Mouse (Mus musculus): ENCODE data around the gene Gp5. TPM values are rescaled to one million over a fixed set of nuclear protein-coding genes. Genes with fewer than 3 reads are reported as not detected.

Gene Gp5
- polyA plus RNA-seq, 1 experiment: 0.50 TPM

DNA sequence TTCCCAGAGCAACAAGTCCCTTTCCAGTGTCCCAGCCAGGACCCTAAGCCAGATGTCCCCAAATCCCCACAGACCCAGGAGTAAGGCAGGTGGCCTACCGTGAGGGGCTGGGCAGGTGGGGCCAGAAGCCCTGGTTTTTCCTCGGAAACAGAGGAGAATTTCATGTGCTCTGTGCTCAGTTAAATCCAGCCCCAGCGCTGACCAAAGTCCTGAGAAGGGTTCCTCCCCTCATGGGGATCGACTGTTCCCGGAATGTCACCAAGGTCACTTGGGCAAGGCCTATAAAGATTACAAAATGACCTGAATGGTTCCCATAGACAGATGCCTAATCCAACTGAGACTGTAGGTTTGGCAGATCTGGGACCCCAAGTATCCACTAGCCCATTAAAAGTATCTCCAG is 43.2 kb downstream of the Gp5 start, which contains the start of gene Cpn2:
TSS of gene Cpn2 (minus strand) at position 141 of the 400 bp plus-strand sequence.
- no peak within 1 kb of the TSS for H3K4me3 ChIP-seq
- H3ac ChIP-seq (ENCODE audit: control insufficient read depth, insufficient read length): no peak within 1 kb of the TSS
- H3K36me3 ChIP-seq (ENCODE audit: control insufficient read depth, insufficient read depth): no peaks in the 10 kb centered on the region
- no peaks in the 10 kb centered on the region for H3K79me2 ChIP-seq (ENCODE audit: control insufficient read depth, insufficient read depth)
- H3K4me2 ChIP-seq (ENCODE audit: low read depth): no peak within 1 kb of the TSS
- no peaks in the 10 kb centered on the region for H3K27me3 ChIP-seq (ENCODE audit: control insufficient read depth, insufficient read depth, insufficient read length)
- TF ChIP-seq TCF12 (IDR thresholded peaks at IDR 0.05; ENCODE audit: insufficient read depth, poor library complexity, severe bottlenecking) (no peak), POLR2A (IDR thresholded peaks at IDR 0.05; ENCODE audit: insufficient read length, low read depth) (no peak), E2F4 (IDR thresholded peaks at IDR 0.05; ENCODE audit: insufficient read depth) (no peak), SRF (IDR thresholded peaks at IDR 0.05; ENCODE audit: control insufficient read depth, insufficient read length, low read depth) (no peak), REST (IDR thresholded peaks at IDR 0.05; ENCODE audit: insufficient read depth, insufficient read length) (no peak), TCF3 (IDR thresholded peaks at IDR 0.05; ENCODE audit: insufficient read length, low read depth) (no peak), MYOD1 (IDR thresholded peaks at IDR 0.05; ENCODE audit: control insufficient read depth in 1 of 3, insufficient read length in 2 of 3, low read depth in 2 of 3) (no peak), CEBPB (IDR thresholded peaks at IDR 0.05; ENCODE audit: insufficient read depth, poor library complexity, severe bottlenecking) (no peak), POLR2AphosphoS2 (IDR thresholded peaks at IDR 0.05; ENCODE audit: insufficient read length, low read depth) (no peak), MAX (IDR thresholded peaks at IDR 0.05; ENCODE audit: low read depth) (no peak), MYOG (IDR thresholded peaks at IDR 0.05; ENCODE audit: control insufficient read depth in 1 of 3, insufficient read depth in 1 of 3, insufficient read length in 2 of 3, low read depth in 2 of 3) (no peak), USF1 (IDR thresholded peaks at IDR 0.05; ENCODE audit: low read depth) (no peak)

DNA sequence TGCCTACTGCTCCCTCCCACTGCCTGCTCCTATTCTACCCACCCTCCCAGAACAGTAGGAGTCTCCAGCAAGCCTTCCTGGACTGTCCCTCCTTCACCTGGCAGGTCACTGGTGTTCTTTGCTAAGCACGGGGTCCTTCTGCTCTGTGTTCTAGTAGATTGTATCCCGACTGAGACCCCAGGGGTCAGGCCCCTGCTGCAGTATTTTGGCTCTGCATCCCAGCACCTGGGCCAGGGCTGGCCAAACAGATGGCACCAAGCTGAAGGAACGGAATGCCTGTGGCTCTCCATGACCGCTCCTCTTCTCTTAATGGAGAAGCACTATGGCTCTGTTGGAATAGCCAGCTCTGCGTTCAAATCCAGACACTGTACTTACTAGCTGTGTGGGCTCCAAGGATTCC is 44.0 kb downstream of the Gp5 start:
- no peaks in the 10 kb centered on the region for H3K27me3 ChIP-seq (ENCODE audit: control insufficient read depth, insufficient read depth, insufficient read length)
- TF ChIP-seq CEBPB (IDR thresholded peaks at IDR 0.05; ENCODE audit: insufficient read depth, poor library complexity, severe bottlenecking) (no peak), POLR2AphosphoS2 (IDR thresholded peaks at IDR 0.05; ENCODE audit: insufficient read length, low read depth) (no peak), SRF (IDR thresholded peaks at IDR 0.05; ENCODE audit: control insufficient read depth, insufficient read length, low read depth) (no peak), MAX (IDR thresholded peaks at IDR 0.05; ENCODE audit: low read depth) (no peak), USF1 (IDR thresholded peaks at IDR 0.05; ENCODE audit: low read depth) (no peak), TCF3 (IDR thresholded peaks at IDR 0.05; ENCODE audit: insufficient read length, low read depth) (no peak), POLR2A (IDR thresholded peaks at IDR 0.05; ENCODE audit: insufficient read length, low read depth) (no peak), REST (IDR thresholded peaks at IDR 0.05; ENCODE audit: insufficient read depth, insufficient read length) (no peak), MYOD1 (IDR thresholded peaks at IDR 0.05; ENCODE audit: control insufficient read depth in 1 of 3, insufficient read length in 2 of 3, low read depth in 2 of 3) (no peak), TCF12 (IDR thresholded peaks at IDR 0.05; ENCODE audit: insufficient read depth, poor library complexity, severe bottlenecking) (no peak), E2F4 (IDR thresholded peaks at IDR 0.05; ENCODE audit: insufficient read depth) (no peak), MYOG (IDR thresholded peaks at IDR 0.05; ENCODE audit: control insufficient read depth in 1 of 3, insufficient read depth in 1 of 3, insufficient read length in 2 of 3, low read depth in 2 of 3) (no peak)
- no peak overlapping the region for H3ac ChIP-seq (ENCODE audit: control insufficient read depth, insufficient read length)
- no peak overlapping the region for H3K4me3 ChIP-seq
- H3K36me3 ChIP-seq (ENCODE audit: control insufficient read depth, insufficient read depth): no peaks in the 10 kb centered on the region
- no peak overlapping the region for H3K4me2 ChIP-seq (ENCODE audit: low read depth)
- H3K79me2 ChIP-seq (ENCODE audit: control insufficient read depth, insufficient read depth): no peaks in the 10 kb centered on the region

GRCm38 (mm10) chr16:30265611-30266010 is 45.0 kb downstream of the Gp5 start:
- H3K4me2 ChIP-seq (ENCODE audit: low read depth): no peak overlapping the region

DNA sequence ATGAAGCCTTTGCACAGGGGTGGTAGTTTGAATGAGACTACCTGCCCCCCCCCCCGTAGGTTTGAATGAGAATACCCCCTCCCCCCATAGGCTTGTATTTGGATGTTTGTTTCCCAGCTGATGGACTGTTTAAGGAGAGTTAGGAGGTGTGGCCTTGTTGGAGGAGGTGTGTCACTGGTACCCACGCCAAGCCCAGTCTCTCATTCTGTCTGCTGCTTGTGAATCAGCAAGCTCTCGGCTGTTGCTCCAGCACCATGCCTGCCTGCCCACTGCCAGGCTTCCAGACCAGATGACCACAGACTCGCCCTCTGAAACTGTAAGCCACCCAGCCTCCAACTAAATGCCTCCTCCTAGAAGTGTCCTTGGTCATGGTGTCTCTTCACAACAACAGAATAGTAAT is 47.4 kb downstream of the Gp5 start:
- no peak overlapping the region for H3K4me2 ChIP-seq (ENCODE audit: low read depth)
- TF ChIP-seq TCF12 (IDR thresholded peaks at IDR 0.05; ENCODE audit: insufficient read depth, poor library complexity, severe bottlenecking) (no peak), POLR2A (IDR thresholded peaks at IDR 0.05; ENCODE audit: insufficient read length, low read depth) (no peak)
- no peak overlapping the region for H3K4me3 ChIP-seq
- no peak overlapping the region for H3ac ChIP-seq (ENCODE audit: control insufficient read depth, insufficient read length)
- H3K36me3 ChIP-seq (ENCODE audit: control insufficient read depth, insufficient read depth): no peaks in the 10 kb centered on the region
- H3K27me3 ChIP-seq (ENCODE audit: control insufficient read depth, insufficient read depth, insufficient read length): no peaks in the 10 kb centered on the region
- no peaks in the 10 kb centered on the region for H3K79me2 ChIP-seq (ENCODE audit: control insufficient read depth, insufficient read depth)

More at GRCm38 (mm10) chr16:30265611-30266010, 45.0 kb downstream of the Gp5 start:
- Histone ChIP-seq H3K36me3 (ENCODE audit: control insufficient read depth, insufficient read depth) (no peaks in the 10 kb centered on the region), H3K4me3 (no peak overlapping the region), H3ac (ENCODE audit: control insufficient read depth, insufficient read length) (no peak overlapping the region), H3K27me3 (ENCODE audit: control insufficient read depth, insufficient read depth, insufficient read length) (no peaks in the 10 kb centered on the region), H3K79me2 (ENCODE audit: control insufficient read depth, insufficient read depth) (no peaks in the 10 kb centered on the region)
- TF ChIP-seq CEBPB (IDR thresholded peaks at IDR 0.05; ENCODE audit: insufficient read depth, poor library complexity, severe bottlenecking) (no peak), TCF3 (IDR thresholded peaks at IDR 0.05; ENCODE audit: insufficient read length, low read depth) (no peak), MYOD1 (IDR thresholded peaks at IDR 0.05; ENCODE audit: control insufficient read depth in 1 of 3, insufficient read length in 2 of 3, low read depth in 2 of 3) (no peak), TCF12 (IDR thresholded peaks at IDR 0.05; ENCODE audit: insufficient read depth, poor library complexity, severe bottlenecking) (no peak), POLR2AphosphoS2 (IDR thresholded peaks at IDR 0.05; ENCODE audit: insufficient read length, low read depth) (no peak), MAX (IDR thresholded peaks at IDR 0.05; ENCODE audit: low read depth) (no peak)

GRCm38 (mm10) chr16:30262664-30263063 is 47.9 kb downstream of the Gp5 start:
- Histone ChIP-seq H3K79me2 (ENCODE audit: control insufficient read depth, insufficient read depth) (no peaks in the 10 kb centered on the region), H3K4me3 (no peak overlapping the region), H3K4me2 (ENCODE audit: low read depth) (no peak overlapping the region), H3ac (ENCODE audit: control insufficient read depth, insufficient read length) (no peak overlapping the region), H3K27me3 (ENCODE audit: control insufficient read depth, insufficient read depth, insufficient read length) (no peaks in the 10 kb centered on the region), H3K36me3 (ENCODE audit: control insufficient read depth, insufficient read depth) (no peaks in the 10 kb centered on the region)
- TF ChIP-seq REST (IDR thresholded peaks at IDR 0.05; ENCODE audit: insufficient read depth, insufficient read length): no peak
- TF ChIP-seq USF1 (IDR thresholded peaks at IDR 0.05; ENCODE audit: low read depth): no peak
